Mouse (Mus musculus): ENCODE results near the gene Klhl29.

The Klhl29 gene

DNA sequence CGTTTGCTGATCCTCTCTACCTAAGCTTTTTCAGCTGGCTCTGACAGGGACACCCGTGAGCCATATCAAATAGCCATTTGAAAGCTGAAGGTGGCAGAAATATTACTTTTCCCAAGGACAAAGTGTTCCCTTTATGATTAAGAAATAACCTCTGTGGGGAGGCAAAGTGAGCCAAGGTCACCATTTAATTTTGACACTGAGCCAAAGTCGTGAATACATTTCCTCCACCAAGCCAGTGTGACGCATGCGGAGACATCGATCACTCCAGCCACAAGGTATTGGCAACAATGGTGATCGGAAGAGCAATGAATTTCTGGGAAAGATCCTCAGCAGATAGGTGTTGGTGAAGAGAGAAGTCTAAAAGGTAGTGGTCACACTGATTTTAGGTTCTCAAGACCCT lies 83.2 kb downstream of the Klhl29 start:
- no peak for DNase-seq

DNA sequence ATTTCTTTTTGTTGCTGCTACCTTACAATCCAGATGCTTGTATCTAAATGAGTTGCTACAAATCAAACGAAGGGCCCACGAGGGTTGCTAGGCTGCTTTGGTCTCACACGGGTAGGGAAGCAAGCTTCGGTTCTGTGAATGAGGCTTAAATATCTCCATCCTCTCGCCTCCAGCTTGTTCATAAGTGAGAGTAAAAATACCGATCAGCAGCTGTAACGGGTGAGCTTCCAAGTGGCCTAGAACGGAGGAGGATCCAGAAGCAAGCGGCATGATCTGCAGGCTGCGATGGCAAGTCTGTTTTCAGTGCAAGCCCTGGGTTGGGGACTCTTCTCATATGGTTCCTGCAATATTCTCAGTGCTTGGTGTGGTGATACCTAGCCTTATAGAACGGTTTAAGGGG lies 89.9 kb downstream of the Klhl29 start:
- DNase-seq: no peak

DNA sequence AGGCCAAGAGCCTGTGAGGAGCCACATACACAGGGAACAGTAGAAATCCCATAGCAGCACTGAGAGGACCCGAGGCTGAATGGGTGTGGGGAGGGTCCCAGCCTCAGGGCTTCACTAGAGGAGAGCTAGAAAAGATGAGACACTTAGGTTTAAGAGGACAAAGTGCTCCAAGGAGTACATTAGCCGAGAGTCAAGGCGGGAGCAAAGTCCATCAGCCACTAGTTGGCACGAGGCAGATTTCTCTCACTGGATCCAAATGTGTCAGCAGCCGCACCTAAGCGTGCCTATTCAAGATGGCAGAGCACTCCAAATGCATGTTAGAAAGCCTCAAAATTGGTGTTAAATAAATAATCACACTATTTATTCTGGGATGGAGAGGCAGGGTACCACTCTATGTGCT lies 90.5 kb downstream of the Klhl29 start:
- DNase-seq: no peak

DNA sequence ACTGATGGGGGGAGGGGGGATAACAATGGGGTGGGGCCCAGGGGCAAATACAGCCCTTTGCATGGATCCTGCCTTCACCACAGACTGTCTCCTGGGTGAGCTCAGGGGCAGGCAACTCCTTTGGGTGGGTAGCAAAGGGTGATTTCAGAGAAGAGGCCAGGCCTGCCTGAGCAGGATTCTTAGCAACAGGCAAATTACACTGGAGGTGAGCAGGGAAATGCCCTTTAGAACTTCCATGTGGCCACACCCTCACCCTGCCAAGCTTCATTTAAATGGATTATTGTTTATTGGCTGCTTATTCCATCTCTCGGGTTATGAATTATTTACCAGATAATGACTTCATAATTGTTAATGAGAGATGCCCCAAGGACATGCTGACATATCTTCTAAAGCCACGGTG lies 91.8 kb downstream of the Klhl29 start:
- DNase-seq: no peak

DNA sequence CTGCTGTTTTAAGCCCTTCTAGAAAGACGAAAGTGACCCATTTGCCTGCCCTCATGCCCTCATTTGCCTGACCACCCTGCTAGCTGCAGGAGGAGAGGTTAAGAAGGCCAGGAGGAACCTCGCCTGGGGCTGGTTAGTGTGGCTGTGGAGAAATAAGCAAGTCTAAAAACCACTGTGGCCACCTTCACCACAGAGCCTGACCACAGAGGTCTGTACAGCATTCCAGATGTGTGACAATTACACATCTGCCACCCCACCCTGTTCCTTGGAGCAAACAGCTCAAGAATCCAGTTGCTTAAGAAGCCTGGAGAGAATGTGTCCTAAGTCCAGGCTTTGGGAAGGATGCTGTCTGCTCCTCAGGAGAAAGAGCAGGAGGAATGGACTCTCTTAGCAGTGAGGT lies 92.9 kb downstream of the Klhl29 start:
- no peak for DNase-seq

DNA sequence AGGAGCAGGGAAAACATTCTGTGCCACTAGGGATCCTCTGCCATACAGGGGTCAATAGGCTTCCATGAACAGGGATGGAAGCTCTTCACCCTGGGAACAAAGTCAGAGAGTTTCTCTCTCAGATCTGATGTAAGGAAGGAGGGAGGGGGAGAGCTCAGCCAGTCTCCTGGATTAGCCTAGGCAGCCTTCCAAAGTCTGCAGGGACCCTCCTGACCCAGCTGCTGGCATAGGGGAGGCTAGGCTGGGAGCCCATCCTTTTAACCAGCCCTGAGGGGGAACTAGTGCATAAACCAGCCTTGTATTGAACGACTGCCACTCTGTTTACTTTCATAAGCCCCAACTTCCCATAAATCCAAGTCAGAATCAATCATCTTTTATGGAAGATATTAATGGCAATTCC lies 95.6 kb downstream of the Klhl29 start:
- peak; percentile 12 for DNase-seq

DNA sequence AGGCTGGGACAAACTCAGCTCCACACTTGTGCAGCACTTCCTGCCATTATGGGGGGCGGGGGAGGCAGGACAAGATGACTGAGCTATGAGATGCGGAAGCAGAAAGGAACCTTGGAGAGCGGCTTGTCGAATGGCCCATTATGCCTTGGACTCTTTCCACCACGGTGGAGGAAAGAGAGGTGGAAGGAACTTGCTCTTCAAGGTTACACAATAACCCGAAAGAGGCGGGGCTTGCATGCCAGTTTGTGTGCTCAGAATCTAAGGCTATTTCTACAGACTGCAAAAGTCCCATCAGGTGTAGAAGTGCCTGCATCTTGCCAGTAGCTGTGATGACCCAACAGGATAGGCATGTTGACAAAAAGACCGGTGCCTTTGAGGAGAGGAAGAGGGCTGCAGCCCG lies 98.5 kb downstream of the Klhl29 start:
- DNase-seq: no peak

DNA sequence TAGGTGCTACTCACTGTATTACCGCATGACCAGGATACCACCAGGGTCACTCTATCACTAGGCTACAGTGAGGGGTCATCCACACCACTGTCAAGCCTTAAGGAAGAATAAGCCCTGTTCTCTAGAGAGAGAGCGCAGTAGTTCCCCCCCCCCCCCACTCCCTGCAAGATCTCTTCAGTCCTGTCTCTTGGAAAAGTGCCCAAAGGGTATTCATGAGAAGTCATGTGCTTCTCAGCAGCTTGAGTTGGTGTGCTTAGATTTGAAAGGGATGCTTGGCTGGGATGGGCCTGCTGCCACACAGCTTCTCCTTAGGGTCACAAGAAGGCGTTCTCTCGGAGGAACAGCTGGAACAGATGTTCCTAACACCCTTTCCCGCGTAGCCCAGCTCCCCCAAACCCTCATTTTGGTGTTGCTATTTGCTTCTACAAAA lies 100.0 kb downstream of the Klhl29 start:
- DNase-seq: no peak

DNA sequence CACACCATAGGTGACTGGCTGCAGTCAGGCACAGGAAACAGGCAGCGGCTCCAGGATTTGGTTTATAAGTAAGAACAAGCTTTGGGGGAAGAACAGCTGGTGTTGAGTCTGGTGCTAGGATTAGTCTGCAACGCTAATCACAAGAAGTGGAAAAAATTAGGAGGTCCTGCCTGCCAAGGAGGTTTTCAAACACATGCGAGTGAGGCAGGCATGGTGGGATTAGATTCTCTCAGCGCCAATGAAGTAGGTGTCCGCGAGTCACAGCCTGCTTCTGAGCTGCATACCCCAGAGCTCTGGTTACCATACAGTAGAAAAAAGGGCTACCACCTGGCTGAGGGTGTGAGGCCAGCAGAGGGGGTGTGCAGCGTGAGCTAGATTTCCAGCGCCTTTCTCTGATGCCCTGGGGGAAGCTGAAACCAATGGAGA lies 101.0 kb downstream of the Klhl29 start:
- no peak for DNase-seq

DNA sequence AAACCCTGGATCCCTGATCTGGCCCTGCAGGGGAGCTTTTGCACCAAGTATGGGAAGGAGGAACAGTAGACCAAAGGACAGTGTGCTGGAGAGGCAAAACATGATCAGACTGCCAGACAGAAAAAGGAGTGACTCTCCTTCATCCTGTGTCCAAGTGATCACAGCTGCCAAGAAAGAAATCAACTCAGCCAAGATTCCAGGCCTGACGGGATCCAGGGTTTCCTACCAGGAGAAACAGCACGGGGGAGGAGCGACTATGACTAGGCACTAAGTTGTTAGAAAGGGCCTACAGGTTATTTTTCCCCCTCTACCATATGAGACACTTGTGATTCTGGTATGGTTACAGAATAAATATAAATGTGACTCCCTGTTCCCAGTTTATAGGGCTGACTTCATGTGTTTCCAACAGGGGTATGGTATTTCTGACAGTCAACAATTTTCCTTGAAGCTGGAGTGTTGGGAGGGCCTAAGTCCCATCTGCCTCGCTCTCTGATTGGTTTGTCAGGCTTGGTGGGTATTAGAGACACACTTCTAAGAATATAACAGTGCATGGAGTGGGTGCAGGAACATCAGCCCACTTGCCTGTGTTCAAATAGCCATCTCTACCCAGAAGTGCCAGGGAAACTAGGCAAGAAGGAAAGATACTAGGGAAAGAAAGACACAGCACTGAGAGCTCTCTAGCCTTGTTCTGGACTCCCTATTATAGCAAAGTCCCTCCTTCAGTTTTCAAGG lies 102.0 kb downstream of the Klhl29 start:
- DNase-seq: no peak

DNA sequence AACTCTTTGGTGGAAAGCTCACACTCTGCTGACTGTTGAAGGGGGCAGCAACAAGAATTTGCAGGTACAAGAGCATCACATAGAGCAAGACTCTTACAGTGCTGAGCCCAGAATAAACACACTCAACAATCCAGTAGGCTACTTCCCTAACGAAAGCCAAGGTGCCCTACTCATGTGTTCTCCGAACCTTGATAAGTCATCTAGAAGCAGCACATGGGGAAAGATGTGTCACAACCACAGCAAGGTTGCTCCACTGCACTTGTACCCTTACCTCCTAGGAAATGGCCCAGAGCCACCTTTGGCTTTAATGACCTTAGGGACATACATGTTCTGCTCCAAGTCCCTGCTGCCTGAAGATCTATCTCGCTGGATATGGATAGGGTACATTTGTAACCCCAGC lies 105.0 kb downstream of the Klhl29 start:
- DNase-seq: no peak

DNA sequence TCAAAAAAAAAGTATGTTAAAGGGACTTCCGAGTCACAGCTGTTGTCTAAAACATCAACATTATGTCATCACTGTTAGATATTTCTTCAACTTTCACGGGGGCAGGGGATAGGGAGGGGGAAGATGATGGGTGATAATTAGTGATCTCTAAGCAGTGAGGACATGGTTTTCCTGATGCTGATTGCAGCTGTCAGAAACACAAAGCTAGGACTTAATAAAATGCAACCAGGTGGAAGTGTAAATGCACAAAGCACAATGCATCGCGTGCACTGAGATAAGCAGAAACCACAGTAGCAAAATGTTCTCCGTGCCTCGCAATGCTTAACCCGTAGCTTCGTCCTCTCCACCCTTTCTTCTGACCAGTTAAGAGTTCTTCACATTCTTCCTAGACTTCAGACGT lies 105.5 kb downstream of the Klhl29 start:
- DNase-seq: no peak

DNA sequence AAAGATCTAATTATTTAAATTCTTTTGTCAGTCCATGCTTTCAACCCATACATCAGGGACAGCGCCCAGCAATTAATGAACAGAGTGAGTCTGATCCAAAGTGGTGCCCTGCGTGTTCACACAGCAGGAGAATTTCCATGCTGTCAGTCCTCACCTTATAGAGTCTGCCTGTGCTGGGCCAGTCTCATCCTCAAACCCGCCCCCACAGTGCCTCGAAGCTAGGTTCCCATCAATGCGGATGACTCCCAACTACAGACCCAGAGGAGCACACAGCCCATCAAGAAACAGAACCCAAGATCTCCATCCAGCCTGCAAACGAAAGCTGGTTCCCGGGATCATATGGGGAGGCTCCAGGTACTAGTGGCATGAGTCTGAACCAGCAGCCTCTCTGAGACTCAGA lies 106.4 kb downstream of the Klhl29 start:
- DNase-seq: no peak

DNA sequence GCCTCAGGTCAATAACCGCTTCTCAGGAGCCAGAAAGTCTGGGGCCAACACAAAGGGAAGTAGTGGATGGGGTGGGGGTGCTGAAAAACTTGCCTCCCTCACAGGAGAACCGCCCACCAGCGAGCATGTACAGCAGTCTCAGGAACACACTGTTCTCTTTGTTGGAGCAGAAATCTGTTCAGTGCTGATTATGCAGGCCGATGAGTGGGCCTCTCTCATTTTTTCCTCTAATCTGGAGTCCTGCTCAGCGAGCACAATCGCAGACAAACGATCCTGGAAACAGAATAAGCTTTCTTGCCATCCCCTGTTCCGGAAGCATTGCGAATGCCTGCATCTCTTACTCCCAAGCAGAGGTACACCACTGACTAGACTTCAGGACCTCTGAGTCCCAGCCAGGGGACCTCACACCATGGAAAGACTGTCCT lies 107.3 kb downstream of the Klhl29 start:
- DNase-seq: no peak

DNA sequence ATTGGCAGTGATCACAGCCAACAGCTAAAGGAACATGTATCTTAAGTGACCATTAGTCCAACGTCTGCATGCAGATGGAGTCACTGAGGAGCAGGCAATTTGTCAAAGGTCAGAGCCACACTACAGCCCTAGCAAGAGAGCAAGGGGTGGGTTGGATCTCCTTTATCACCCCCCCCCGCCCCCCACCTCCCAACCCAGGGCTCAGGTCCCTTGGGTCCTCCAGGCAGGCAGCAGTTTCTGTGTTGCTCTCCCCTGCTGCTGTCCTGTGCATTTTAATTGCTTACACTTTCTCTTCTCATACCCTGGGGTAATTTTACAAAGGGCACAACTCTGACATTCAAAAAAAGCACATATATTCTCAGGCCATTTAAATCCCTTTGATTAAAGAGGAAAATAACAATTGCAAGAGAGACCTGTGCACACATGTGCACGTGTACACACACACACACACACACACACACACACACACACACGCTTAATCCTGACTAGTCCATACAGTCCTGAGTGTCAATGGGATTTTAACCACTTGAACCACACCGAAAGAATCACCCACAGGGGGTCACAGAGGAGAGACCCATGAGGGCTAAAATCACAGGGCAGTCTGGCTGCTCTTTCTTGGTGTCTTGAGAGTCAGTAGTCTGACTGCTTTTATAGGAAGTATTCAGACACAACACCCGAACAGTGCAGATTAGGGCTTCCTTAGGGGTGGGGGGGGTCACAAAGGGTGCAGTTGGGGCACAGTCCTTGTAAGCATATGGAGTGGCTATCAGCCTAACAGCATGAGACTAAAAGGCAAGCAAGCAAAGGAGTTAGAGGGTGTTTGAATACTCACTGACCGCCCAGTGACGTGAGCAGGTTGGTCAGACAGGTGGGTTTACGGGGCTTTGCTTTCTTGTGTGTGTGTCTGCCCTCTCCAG lies 108.0 kb downstream of the Klhl29 start:
- no peak for DNase-seq

DNA sequence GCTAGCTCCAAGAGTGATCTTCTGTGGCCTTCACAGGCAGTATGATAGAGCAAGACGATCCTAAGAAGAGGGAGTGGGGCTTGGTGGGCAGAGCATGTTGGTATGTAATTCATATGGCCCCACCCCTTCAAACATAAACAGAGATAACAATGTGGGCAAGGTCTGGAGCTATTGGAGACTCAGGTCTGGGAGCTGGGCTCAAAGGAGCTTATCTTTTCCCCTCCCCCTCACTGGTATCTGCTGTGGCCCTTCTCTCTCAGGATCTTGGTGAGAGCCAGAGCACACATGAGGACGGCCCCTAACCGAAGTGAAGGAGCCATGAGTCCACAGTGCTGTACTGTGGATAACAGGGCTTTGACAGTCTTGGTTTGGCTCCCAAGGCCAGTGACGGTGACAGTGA lies 108.7 kb downstream of the Klhl29 start:
- no peak for DNase-seq

DNA sequence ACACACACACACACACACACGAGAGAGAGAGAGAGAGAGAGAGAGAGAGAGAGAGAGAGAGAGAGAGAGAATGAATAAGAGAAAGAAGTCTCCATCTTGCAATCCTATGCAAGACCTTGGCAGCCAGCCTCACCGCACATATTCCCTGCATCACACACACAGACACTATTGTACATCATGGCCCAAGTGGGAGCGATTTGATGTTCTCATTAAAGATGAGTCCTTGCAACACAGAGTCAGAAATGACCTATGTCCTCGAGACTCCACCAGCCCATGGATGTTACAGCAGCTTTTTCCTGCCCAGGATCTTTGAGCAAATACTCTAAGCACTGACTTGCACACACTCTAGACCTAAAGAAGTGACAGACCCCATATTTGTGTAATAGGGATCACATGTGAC lies 114.0 kb downstream of the Klhl29 start:
- DNase-seq: no peak

DNA sequence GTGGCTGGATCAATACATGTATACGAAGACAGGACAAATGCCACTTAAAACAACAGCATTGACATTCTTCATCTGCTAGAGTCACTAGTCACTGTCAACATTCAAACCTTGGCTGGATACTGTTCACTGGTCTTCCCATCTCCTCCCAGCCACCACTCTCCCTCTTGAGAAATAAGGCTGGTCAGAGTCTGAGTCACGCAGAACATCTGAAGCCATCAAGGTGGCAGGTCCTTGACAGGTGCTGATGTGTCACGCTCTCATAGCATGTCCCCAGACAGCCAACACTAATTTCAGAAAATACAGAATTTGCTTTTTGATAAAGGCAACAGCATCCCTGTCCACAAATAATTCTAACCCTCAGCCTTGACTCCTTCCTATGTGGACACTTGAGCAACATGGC lies 116.7 kb downstream of the Klhl29 start:
- DNase-seq: no peak

DNA sequence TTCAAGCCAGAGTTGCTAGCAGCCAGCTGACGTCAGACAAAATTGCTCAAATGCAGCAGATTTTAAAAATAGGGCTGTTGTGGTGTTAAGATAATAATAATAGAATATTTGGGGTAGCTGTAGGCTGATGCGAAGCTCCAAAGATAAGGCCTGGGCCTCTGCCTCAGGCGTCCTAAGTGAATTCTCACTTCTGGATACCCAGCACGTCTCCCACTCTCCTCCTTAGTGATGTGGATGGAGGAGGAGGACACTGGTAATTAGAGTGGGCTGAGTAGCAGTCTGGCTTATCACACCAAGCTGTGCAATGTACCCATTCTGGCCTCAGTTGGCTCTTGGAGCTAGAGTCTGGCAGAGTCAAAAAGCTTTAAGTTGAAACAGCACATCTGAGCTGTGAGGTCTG lies 118.3 kb downstream of the Klhl29 start:
- DNase-seq: no peak

DNA sequence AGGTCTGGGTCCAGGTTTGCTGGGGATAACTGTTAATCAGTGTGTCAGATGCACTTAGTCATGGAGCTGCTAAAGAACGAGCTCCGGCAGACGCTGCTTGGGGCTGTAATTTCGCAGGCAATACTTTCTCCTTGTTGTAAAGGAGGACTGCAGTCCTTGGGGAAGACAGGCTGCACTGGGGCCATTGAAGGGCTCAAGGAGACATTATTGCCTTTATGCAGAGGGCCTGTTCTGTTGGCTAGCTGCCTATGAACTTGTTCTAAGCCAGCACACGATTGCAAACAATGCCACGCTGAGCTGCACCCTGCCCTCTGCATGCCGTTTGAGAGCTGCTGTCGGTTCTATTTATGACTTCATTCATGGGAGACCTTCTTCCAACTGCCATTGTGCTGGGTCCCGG lies 120.4 kb downstream of the Klhl29 start:
- peak; percentile 19 for DNase-seq

DNA sequence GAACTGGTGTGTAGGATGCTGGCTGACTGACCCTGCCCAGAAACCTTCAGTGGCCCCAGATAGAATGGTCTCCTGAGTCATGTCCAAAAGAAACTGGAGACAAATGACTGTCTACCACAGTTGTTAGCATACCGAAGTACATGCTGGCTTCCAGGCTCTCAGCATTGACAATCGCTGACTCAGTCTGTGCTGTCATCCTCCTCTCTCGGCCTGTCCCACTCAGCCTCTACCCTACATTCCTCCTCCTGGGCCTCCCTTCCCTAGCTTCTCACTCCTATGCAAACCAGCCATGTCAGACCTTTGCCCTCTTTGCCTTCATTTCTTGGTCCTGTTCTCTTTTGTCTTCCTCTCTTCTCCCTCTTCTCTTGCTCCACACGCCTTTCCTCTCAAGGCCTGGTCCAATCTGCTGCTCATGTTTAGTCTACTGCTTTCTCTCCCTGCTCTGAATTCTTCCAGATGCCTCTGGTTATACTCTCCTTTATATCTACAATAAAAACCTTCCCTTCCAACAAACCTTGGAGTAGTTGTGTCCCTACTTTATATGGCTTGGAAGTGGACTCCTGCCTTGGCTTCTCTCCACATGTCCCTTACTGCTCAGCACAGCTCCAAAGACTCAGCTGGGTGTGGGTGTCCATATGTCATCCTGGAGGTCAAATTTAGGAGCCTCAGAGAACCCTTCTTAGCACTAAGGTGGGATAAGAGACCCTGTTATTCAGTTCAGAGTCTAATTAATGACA lies 121.1 kb downstream of the Klhl29 start:
- peak; percentile 18 for DNase-seq

DNA sequence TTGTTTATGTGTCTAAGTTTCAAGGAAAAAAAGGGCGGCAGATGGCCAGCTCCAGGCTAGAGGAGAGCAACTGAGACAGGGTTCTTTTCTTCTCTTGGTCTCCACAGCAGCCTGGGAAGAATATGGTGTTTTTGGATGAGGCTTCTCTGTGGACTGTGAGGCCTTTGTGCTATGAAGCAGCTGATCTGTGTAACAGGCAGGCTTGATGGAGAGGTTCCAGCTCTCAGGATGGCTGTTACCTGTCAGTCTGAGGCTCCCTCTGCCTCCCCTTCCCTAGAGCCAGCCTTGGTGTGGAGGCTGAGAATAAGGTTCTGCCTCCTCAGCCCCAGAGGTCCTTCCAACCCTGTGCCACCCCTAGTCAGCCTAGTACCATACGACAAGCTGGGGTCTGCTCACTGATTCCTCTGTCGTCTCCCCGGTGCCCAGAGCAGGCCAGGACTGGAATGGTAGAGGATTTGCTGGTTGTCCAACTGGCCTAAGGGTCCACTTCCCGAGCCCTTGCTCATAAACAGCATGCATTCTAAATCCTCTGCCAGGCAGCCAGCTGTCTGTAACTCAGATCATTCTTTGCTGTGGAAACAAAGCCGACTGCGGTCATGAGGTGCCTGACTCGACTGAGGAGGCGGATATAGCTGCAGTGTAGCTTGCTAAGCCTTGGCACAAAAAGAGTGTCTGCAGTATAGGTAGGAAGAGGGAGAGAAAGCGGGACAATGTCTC lies 122.0 kb downstream of the Klhl29 start:
- DNase-seq: peak; percentile 21

DNA sequence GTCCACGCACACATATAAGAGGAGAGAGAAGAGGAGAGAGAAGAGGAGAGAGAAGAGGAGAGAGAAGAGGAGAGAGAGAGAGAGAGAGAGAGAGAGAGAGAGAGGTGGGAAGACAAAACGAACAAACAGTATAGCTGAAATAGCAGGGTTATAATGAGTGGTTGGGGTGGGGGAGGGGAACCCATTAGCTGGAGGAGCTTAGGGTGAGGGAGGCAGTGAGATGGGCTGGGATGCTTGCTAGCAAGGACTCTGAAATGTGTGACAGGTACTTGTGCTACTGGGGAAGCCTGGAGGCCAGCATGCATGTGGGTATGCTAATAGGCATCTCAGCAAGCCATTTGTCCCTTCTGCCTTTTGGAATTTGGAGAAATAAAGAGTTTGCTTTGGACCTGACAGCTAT lies 122.9 kb downstream of the Klhl29 start:
- no peak for DNase-seq

Measured in cerebellum, adult 9-10 months (tissue).